Mouse (Mus musculus): Measurements from ENCODE around the gene Fsd2. TPM values are rescaled to one million over a fixed set of nuclear protein-coding genes. Genes with fewer than 3 reads are reported as not detected.
A peak's percentile ranks its signal among the peaks of the same experiment; 100 is the strongest.

The Fsd2 gene
- polyA plus RNA-seq, 1 experiment = 0.22 TPM

- no peak for DNase-seq (ENCODE audit: extremely low spot score in 1 of 2, low spot score in 1 of 2)
Observed at GRCm38 (mm10) chr7:81548864-81549263, 17.9 kb downstream of the Fsd2 start.

GRCm38 (mm10) chr7:81542934-81543333 lies 23.8 kb downstream of the Fsd2 start:
- no peak for DNase-seq (ENCODE audit: extremely low spot score in 1 of 2, low spot score in 1 of 2)

GRCm38 (mm10) chr7:81541924-81542524 lies 24.7 kb downstream of the Fsd2 start:
- peak; percentile 47 to 78 for DNase-seq (ENCODE audit: extremely low spot score in 1 of 2, low spot score in 1 of 2)

- DNase-seq (ENCODE audit: extremely low spot score in 1 of 2, low spot score in 1 of 2) = no peak
Observed at GRCm38 (mm10) chr7:81540999-81541398, 25.7 kb downstream of the Fsd2 start.

- DNase-seq (ENCODE audit: extremely low spot score in 1 of 2, low spot score in 1 of 2) = no peak
Observed at GRCm38 (mm10) chr7:81539565-81539964, 27.2 kb downstream of the Fsd2 start.

- peak in 1 of 2 experiments; percentile 61 for DNase-seq (ENCODE audit: extremely low spot score in 1 of 2, low spot score in 1 of 2)
Observed at GRCm38 (mm10) chr7:81538070-81538675, 28.6 kb downstream of the Fsd2 start.

- DNase-seq (ENCODE audit: extremely low spot score in 1 of 2, low spot score in 1 of 2) = no peak
Observed at GRCm38 (mm10) chr7:81536478-81536877, 30.3 kb downstream of the Fsd2 start.

- no peak for DNase-seq (ENCODE audit: extremely low spot score in 1 of 2, low spot score in 1 of 2)
Observed at GRCm38 (mm10) chr7:81531462-81531861, 35.3 kb downstream of the Fsd2 start.

- DNase-seq (ENCODE audit: extremely low spot score in 1 of 2, low spot score in 1 of 2) = no peak
Observed at GRCm38 (mm10) chr7:81528918-81529317, 37.8 kb downstream of the Fsd2 start.

- no peak for DNase-seq (ENCODE audit: extremely low spot score in 1 of 2, low spot score in 1 of 2)
Observed at GRCm38 (mm10) chr7:81523663-81524017, 43.1 kb downstream of the Fsd2 start.

- DNase-seq (ENCODE audit: extremely low spot score in 1 of 2, low spot score in 1 of 2) = peak; percentile 82 to 93
Observed at GRCm38 (mm10) chr7:81523008-81523662, 43.6 kb downstream of the Fsd2 start.

- DNase-seq (ENCODE audit: extremely low spot score in 1 of 2, low spot score in 1 of 2) = peak; percentile 33 to 71
Observed at GRCm38 (mm10) chr7:81516154-81517030, 50.4 kb downstream of the Fsd2 start.

GRCm38 (mm10) chr7:81514906-81515590 lies 51.7 kb downstream of the Fsd2 start:
- no peak for DNase-seq (ENCODE audit: extremely low spot score in 1 of 2, low spot score in 1 of 2)

GRCm38 (mm10) chr7:81501050-81501449 lies 65.7 kb downstream of the Fsd2 start:
- DNase-seq (ENCODE audit: extremely low spot score in 1 of 2, low spot score in 1 of 2) = no peak

GRCm38 (mm10) chr7:81498181-81498580 lies 68.6 kb downstream of the Fsd2 start, which contains the start of gene BC048679:
BC048679 (minus strand) TSS chr7:81498281.
- no peak for DNase-seq (ENCODE audit: extremely low spot score in 1 of 2, low spot score in 1 of 2)

GRCm38 (mm10) chr7:81497171-81497570 lies 69.6 kb downstream of the Fsd2 start:
- no peak for DNase-seq (ENCODE audit: extremely low spot score in 1 of 2, low spot score in 1 of 2)

GRCm38 (mm10) chr7:81493331-81494021 lies 73.3 kb downstream of the Fsd2 start, which contains the start of gene Ap3b2:
Ap3b2 (minus strand) TSS chr7:81493925.
- peak; percentile 44 to 73 for DNase-seq (ENCODE audit: extremely low spot score in 1 of 2, low spot score in 1 of 2)

- DNase-seq (ENCODE audit: extremely low spot score in 1 of 2, low spot score in 1 of 2) = no peak
Observed at GRCm38 (mm10) chr7:81492628-81493027, 74.1 kb downstream of the Fsd2 start.

- DNase-seq (ENCODE audit: extremely low spot score in 1 of 2, low spot score in 1 of 2) = no peak
Observed at GRCm38 (mm10) chr7:81489649-81490048, 77.1 kb downstream of the Fsd2 start.

All from frontal cortex, adult 2 months (tissue).